Mouse (Mus musculus): Measurements from ENCODE around the gene Ankrd35. TPM values are rescaled to one million over a fixed set of nuclear protein-coding genes. Genes with fewer than 3 reads are reported as not detected.
"Not testable (repeated sequence)": the region's sequence is repeated elsewhere in the genome, so short reads cannot be mapped to it uniquely, and the experiment has no call there.

Ankrd35 gene
- polyA plus RNA-seq, 1 experiment from 2014 or later: 0.10 TPM

DNA sequence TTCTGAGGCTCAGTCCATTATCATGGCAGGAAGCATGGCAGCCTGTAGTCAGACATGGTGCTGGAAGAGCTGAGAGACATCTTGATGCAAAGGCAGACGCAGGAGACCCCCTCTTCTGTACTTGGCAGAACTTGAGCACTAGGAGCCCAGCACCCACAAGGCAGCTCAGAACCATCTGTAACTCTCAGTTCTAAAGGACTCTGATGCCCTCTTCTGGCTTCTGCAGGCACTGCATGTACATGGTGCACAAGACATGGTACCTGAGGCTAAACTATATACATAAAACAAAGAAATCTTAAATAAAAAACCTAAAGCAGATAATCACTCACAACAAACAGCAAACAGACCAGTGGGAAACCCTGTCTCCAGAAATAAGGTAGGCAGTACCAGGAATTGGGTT is 30.7 kb upstream of the Ankrd35 start:
- Histone ChIP-seq H3K4me3 (ENCODE audit: low read depth, low read length) (no peak overlapping the region), H3K9me3 (ENCODE audit: control insufficient read depth, low read length) (no peaks in the 10 kb centered on the region), H3K4me1 (ENCODE audit: control insufficient read depth, insufficient read depth, low read length) (peaks cover 3% of the 10 kb centered on the region; the same call in 1 of the 2 replicates), H3K27ac (ENCODE audit: low read depth, low read length) (no peak overlapping the region), H3K9ac (ENCODE audit: low read length) (no peak overlapping the region), H3K4me2 (no peak overlapping the region), H3K36me3 (ENCODE audit: control insufficient read depth, insufficient read depth, low read length) (peaks cover 6% of the 10 kb centered on the region; the same call in 1 of the 2 replicates), H3K27me3 (ENCODE audit: control insufficient read depth, insufficient read depth, low read length) (no peaks in the 10 kb centered on the region)
- peak; percentile 89 for DNase-seq (ENCODE audit: low spot score, missing footprints)
- WGBS: 69% methylated on average over 1 of the region's 1 CpGs
- ATAC-seq (ENCODE audit: low FRiP score): no peak

DNA sequence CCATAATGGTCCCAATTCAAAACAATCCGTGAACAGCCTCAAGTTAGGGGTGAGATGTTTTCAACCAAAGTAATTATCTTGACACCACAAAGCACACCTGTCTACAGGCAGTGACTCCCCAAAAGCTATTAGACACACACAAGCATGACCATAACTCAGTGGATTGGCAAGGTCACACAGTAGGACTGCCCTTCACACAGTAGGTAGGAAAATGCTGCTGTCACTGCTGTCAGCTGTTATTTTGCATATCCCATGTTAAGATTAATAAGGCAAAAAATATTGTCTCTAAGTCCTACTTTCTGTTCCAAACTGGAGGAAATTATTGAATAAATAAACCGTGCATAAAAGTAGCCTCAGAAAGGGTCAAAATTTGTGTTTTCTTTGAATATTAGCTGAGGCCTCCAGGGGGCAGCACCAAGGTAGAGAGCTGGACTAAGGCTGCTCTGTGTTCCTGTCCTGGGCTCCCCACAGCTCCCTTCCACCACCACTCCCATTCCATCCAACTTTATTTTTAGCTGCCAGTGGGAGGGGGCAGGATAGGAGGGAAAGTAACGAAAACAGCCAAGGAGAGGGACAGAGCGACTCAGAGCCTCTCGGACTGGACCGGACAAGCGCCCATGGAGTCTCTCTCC is 24.8 kb upstream of the Ankrd35 start, which contains the start of gene Itga10:
Gene Itga10 (plus strand): TSS at position 567 of the 632 bp plus-strand sequence.
- Histone ChIP-seq H3K4me3 (ENCODE audit: low read depth, low read length) (no peak within 1 kb of the TSS), H3K27ac (ENCODE audit: low read depth, low read length) (no peak within 1 kb of the TSS), H3K9ac (ENCODE audit: low read length) (no peak within 1 kb of the TSS), H3K4me2 (no peak within 1 kb of the TSS), H3K9me3 (ENCODE audit: control insufficient read depth, low read length) (no peaks in the 10 kb centered on the region), H3K4me1 (ENCODE audit: control insufficient read depth, insufficient read depth, low read length) (no peaks in the 10 kb centered on the region), H3K36me3 (ENCODE audit: control insufficient read depth, insufficient read depth, low read length) (peaks cover 3% of the 10 kb centered on the region; the same call in 1 of the 2 replicates), H3K27me3 (ENCODE audit: control insufficient read depth, insufficient read depth, low read length) (no peaks in the 10 kb centered on the region)
- DNase-seq (ENCODE audit: low spot score, missing footprints) (peak; percentile 86), ATAC-seq (ENCODE audit: low FRiP score) (0 out of 2 replicates have a peak, but pooled peaks have one; percentile 38)
- WGBS: 65% methylated on average over 7 of the region's 7 CpGs

DNA sequence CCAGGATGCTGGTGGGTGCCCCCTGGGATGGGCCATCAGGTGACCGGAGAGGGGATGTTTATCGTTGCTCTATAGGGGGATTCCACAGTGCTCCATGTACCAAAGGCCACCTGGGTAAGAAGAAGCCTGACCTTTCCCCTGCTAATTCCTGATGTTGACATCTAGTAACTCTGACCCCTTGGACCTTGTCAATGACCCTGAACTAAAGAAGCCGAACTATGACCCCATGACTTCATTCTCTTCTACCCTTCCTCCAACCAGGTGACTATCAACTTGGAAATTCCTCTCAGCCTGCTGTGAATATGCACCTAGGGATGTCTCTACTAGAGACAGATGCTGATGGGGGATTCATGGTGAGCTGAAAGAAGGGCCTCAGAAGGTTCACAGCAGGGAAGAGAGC is 22.6 kb upstream of the Ankrd35 start:
- WGBS: 68% methylated on average over 3 of the region's 3 CpGs
- Histone ChIP-seq H3K36me3 (ENCODE audit: control insufficient read depth, insufficient read depth, low read length) (peaks cover 3% of the 10 kb centered on the region; the same call in 1 of the 2 replicates), H3K4me3 (ENCODE audit: low read depth, low read length) (no peak overlapping the region), H3K9me3 (ENCODE audit: control insufficient read depth, low read length) (no peaks in the 10 kb centered on the region), H3K4me2 (no peak overlapping the region), H3K27me3 (ENCODE audit: control insufficient read depth, insufficient read depth, low read length) (no peaks in the 10 kb centered on the region), H3K27ac (ENCODE audit: low read depth, low read length) (no peak overlapping the region), H3K4me1 (ENCODE audit: control insufficient read depth, insufficient read depth, low read length) (no peaks in the 10 kb centered on the region), H3K9ac (ENCODE audit: low read length) (no peak overlapping the region)
- DNase-seq (ENCODE audit: low spot score, missing footprints): no peak
- no peak for ATAC-seq (ENCODE audit: low FRiP score)

DNA sequence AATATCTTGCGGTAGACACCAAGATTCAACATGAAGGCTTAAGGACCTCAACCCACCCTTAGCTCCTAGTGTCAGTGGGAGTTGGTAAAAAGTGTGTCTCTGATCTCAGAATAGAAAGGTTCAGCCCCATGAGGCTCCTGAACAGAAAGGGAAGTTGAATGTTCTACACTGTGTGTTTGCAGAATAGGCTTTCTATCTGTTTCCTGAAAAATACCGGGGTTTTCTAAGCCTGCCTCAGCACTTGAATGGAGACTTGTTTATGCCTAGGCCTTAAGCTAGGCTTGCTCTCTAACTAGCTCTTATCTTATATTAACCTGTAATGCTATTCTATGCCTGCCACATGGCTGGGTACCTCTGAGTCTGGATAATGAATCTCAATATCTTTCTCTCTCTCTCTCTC is 9.0 kb upstream of the Ankrd35 start:
- DNase-seq (ENCODE audit: low spot score, missing footprints) (no peak), ATAC-seq (ENCODE audit: low FRiP score) (no peak)
- WGBS: 86% methylated on average over 2 of the region's 2 CpGs

DNA sequence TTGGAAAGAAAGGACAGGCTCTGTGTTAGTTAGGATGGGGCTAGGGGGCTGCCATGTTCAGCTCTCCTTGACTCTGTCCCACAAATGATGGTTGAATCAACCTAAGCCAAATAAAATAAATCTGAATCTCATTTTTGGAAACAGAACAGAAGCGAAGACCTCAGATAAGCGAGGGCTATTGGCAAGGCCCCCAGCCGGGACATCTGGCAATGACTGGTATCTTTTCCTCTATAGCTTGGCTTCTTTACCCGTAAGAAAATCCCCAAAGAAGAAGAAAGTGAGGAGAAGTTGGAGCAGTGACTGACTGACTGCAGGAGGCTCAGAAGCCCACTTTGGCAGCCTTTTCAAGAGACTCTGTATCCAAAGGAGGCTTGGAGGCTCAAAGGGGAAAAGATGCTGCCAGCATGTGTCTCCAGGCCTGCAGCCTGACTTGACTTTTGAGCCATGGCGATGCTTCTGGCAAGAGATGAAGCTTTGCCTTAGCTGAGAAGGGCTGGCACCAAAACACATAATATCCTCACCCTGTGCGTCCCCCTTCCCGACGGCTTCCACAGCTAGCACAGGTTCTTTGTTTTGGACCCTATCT is 7.1 kb upstream of the Ankrd35 start:
- H3K9ac ChIP-seq (ENCODE audit: low read length): peak overlapping the region; percentile 52
- DNase-seq (ENCODE audit: low spot score, missing footprints): no peak
- H3K4me3 ChIP-seq (ENCODE audit: low read depth, low read length): peak overlapping the region; percentile 12; the same call in 1 of the 2 replicates
- no peak for ATAC-seq (ENCODE audit: low FRiP score)
- no peaks in the 10 kb centered on the region for H3K27me3 ChIP-seq (ENCODE audit: control insufficient read depth, insufficient read depth, low read length)
- 49% methylated on average over 8 of the region's 8 CpGs for WGBS
- H3K36me3 ChIP-seq (ENCODE audit: control insufficient read depth, insufficient read depth, low read length): no peaks in the 10 kb centered on the region
- H3K9me3 ChIP-seq (ENCODE audit: control insufficient read depth, low read length): no peaks in the 10 kb centered on the region
- no peak overlapping the region for H3K27ac ChIP-seq (ENCODE audit: low read depth, low read length)
- peak overlapping the region; percentile 44 for H3K4me2 ChIP-seq
- peaks cover 3% of the 10 kb centered on the region; the same call in 1 of the 2 replicates for H3K4me1 ChIP-seq (ENCODE audit: control insufficient read depth, insufficient read depth, low read length)

More for the DNA sequence above, 9.0 kb upstream of the Ankrd35 start:
- Histone ChIP-seq H3K27ac (ENCODE audit: low read depth, low read length) (no peak overlapping the region), H3K4me3 (ENCODE audit: low read depth, low read length) (no peak overlapping the region), H3K36me3 (ENCODE audit: control insufficient read depth, insufficient read depth, low read length) (no peaks in the 10 kb centered on the region), H3K4me2 (no peak overlapping the region), H3K27me3 (ENCODE audit: control insufficient read depth, insufficient read depth, low read length) (no peaks in the 10 kb centered on the region), H3K4me1 (ENCODE audit: control insufficient read depth, insufficient read depth, low read length) (peaks cover 3% of the 10 kb centered on the region; the same call in 1 of the 2 replicates), H3K9ac (ENCODE audit: low read length) (no peak overlapping the region), H3K9me3 (ENCODE audit: control insufficient read depth, low read length) (no peaks in the 10 kb centered on the region)

DNA sequence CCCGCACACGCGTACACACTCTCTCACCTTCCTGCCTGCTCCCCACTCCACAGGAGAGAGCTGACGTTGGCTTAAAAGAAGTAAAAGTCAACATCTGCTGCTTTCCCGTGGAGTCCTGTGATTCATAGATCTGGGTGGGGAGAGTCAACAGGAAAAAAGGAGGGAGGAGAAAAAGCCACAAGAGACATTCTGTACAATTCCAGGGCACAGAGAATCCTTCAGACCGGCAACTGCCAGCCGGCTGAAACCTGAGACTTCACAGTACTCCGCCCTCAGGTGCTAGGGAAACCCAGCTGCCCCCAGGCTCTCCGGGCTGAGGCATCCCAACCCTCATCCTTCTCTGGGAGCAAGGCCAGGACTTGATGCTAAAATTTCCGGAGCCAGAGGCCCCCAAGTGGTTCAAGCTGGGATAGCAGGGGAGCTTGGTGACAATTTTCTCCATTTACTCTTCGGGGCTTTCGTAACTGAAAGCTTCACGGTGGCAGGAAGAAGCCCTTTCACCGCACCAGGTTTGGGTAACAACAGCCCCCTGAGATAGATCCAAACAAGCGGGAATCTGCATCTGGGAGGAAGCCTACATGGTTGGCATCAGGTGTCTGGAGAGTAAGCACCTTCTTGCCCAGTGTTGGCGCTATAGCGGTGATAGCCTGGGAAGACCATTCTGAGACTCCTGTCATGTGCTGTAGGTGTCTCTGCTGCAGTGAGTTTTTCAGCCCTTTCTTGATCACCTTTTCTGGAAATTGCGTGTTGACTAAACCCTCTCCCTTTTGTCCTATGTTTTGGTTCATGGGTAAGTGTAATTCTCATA is 6.3 kb upstream of the Ankrd35 start:
- Histone ChIP-seq H3K27ac (ENCODE audit: low read depth, low read length) (no peak overlapping the region), H3K9me3 (ENCODE audit: control insufficient read depth, low read length) (no peaks in the 10 kb centered on the region), H3K4me3 (ENCODE audit: low read depth, low read length) (peak overlapping the region; percentile 12; the same call in 1 of the 2 replicates), H3K4me1 (ENCODE audit: control insufficient read depth, insufficient read depth, low read length) (peaks cover 3% of the 10 kb centered on the region; the same call in 1 of the 2 replicates), H3K4me2 (peak overlapping the region; percentile 44), H3K27me3 (ENCODE audit: control insufficient read depth, insufficient read depth, low read length) (no peaks in the 10 kb centered on the region), H3K36me3 (ENCODE audit: control insufficient read depth, insufficient read depth, low read length) (no peaks in the 10 kb centered on the region), H3K9ac (ENCODE audit: low read length) (peak overlapping the region; percentile 52)
- ATAC-seq (ENCODE audit: low FRiP score): peak; percentile 83
- peak; percentile 99 for DNase-seq (ENCODE audit: low spot score, missing footprints)
- 5% methylated on average over 18 of the region's 18 CpGs for WGBS

DNA sequence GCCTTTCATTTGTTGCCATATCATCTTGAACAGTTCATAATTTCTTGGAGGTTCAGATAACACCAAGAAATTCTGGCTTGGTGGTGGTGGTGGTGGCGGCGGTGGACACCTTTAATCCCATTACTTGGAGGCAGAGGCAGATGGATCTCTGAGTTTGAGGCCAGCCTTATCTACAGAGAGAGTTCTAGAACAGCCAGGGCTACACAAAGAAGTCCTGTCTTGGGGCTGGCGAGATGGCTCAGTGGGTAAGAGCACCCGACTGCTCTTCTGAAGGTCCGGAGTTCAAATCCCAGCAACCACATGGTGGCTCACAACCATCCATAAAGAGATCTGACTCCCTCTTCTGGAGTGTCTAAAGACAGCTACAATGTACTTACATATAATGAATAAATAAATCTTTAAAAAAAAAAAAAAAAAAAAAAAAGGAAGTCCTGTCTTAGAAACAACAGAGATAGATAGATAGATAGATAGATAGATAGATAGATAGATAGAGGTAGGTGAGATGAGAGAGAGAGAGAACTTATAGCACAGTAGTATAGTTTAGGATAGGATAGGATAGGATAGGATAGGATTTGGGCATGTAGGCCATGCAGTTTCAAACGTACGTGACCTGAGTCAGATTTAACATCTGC is 4.1 kb upstream of the Ankrd35 start:
- H3K4me1 ChIP-seq (ENCODE audit: control insufficient read depth, insufficient read depth, low read length); H3K9ac ChIP-seq (ENCODE audit: low read length); H3K36me3 ChIP-seq (ENCODE audit: control insufficient read depth, insufficient read depth, low read length); H3K4me2 ChIP-seq; H3K9me3 ChIP-seq (ENCODE audit: control insufficient read depth, low read length); ATAC-seq (ENCODE audit: low FRiP score); H3K27ac ChIP-seq (ENCODE audit: low read depth, low read length); H3K4me3 ChIP-seq (ENCODE audit: low read depth, low read length); H3K27me3 ChIP-seq (ENCODE audit: control insufficient read depth, insufficient read depth, low read length): not testable (repeated sequence)
- 92% methylated on average over 7 of the region's 7 CpGs for WGBS
- peak; percentile 6 for DNase-seq (ENCODE audit: low spot score, missing footprints)

DNA sequence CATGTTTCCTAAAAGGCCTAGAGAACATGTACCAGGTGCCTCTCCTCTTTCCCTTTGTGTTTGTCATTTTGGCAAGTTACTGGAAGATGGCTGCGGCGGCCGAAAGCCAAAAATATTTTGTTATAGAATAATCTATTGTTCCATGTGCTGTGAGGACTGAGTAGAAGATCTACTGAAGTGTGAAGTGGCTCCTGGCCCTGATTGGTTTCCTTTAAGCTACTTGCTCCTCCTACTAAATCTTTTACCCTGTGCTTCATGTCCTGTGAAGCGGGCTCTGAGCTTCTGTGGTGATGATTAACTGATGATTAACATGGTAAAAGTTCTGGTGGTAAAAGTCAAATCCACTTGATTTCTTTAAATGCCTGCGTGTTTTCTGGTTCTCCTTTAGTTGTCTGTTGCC is 3.0 kb upstream of the Ankrd35 start:
- Histone ChIP-seq H3K27ac (ENCODE audit: low read depth, low read length) (no peak overlapping the region), H3K36me3 (ENCODE audit: control insufficient read depth, insufficient read depth, low read length) (no peaks in the 10 kb centered on the region), H3K9ac (ENCODE audit: low read length) (no peak overlapping the region), H3K4me2 (no peak overlapping the region), H3K4me1 (ENCODE audit: control insufficient read depth, insufficient read depth, low read length) (peaks cover 4% of the 10 kb centered on the region; the same call in 1 of the 2 replicates), H3K4me3 (ENCODE audit: low read depth, low read length) (no peak overlapping the region), H3K9me3 (ENCODE audit: control insufficient read depth, low read length) (no peaks in the 10 kb centered on the region), H3K27me3 (ENCODE audit: control insufficient read depth, insufficient read depth, low read length) (no peaks in the 10 kb centered on the region; the same call in 1 of the 2 replicates)
- no peak for DNase-seq (ENCODE audit: low spot score, missing footprints)
- 92% methylated on average over 5 of the region's 5 CpGs for WGBS
- ATAC-seq (ENCODE audit: low FRiP score): no peak
